Mouse (Mus musculus) midbrain, embryonic 13.5 days (tissue): ENCODE results near the gene Tmem28. TPM values are rescaled to one million over a fixed set of nuclear protein-coding genes. Genes with fewer than 3 reads are reported as not detected.

Experiments used
- ATAC-seq: fragments of 200-750 bp; cut with Nextera tagmentation; 2 replicates; pipeline ENCODE4 v1.8.0; 2017; ENCODE audit warnings: mild to moderate bottlenecking, moderate TSS enrichment, moderate library complexity
- H3K27ac ChIP-seq: fragments of 300-500 bp; sonication (generic); 2 replicates; pipeline ENCODE4 v1.5.1; 2015; ENCODE audit warnings: inconsistent platforms, mild to moderate bottlenecking, moderate library complexity
- H3K27me3 ChIP-seq: fragments of 300-500 bp; sonication (generic); 2 replicates; pipeline ENCODE4 v1.6.1; 2015; ENCODE audit warnings: mild to moderate bottlenecking, inconsistent platforms
- H3K36me3 ChIP-seq: fragments of 300-500 bp; sonication (generic); 2 replicates; pipeline ENCODE4 v1.6.1; 2015; ENCODE audit warnings: mild to moderate bottlenecking, inconsistent platforms
- H3K4me1 ChIP-seq: fragments of 300-500 bp; sonication (generic); replicated peaks from 2 replicates; pipeline ENCODE4 v1.6.1; 2015; ENCODE audit warnings: inconsistent platforms
- H3K4me2 ChIP-seq: fragments of 300-500 bp; sonication (generic); replicated peaks from 2 replicates; pipeline ENCODE4 v1.6.1; 2015; ENCODE audit warnings: moderate library complexity, mild to moderate bottlenecking, inconsistent platforms
- H3K4me3 ChIP-seq: fragments of 300-500 bp; sonication (generic); replicated peaks from 2 replicates; pipeline ENCODE4 v1.5.1; 2015; ENCODE audit warnings: mild to moderate bottlenecking, inconsistent platforms
- H3K9ac ChIP-seq: fragments of 300-500 bp; sonication (generic); replicated peaks from 2 replicates; pipeline ENCODE4 v1.6.1; 2015; ENCODE audit warnings: mild to moderate bottlenecking, inconsistent platforms
- H3K9me3 ChIP-seq: fragments of 300-500 bp; sonication (generic); 2 replicates; pipeline ENCODE4 v1.6.1; 2016; ENCODE audit warnings: mild to moderate bottlenecking, inconsistent platforms
- WGBS: fragments of 180-500 bp; shearing (Covaris S2); methylation state at CpG from one replicate; pipeline ENCODE4 v1.1.7; 2015; 5-methylcytosine and 5-hydroxymethylcytosine counted together
- polyA plus RNA-seq: library from polyadenylated mRNA; unstranded; fragments of >200 nt; fragmentation: Nextera tagmentation; extraction: Ambion mirVana; gene quantifications from 2 replicates; pipeline ENCODE4 v1.2.1, GENCODE M21; 2015

The Tmem28 gene
- polyA plus RNA-seq, 1 experiment from 2014 or later, result 1.7 TPM

DNA sequence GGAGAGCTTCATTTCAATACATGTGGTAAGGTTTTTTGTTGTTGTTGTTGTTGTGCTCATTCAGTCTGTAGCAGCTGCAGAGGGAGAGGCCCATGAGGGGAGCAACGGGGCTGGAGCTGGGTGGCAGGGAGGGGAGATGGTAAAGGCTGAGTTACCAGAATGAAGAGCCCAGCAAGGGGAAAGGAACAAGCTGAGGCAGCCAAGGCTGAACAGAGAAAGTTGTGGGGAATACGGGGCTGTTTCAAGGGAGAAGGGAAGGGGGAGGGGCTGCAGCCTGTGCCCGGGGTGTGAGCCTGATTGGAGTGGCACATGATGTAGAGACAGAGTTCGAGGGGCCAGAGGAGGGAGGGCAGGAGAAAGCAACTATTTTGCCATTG lies 53.1 kb downstream of the Tmem28 start:
- peaks cover 22% of the 10 kb centered on the region for H3K27me3 ChIP-seq
- ATAC-seq, result no peak

DNA sequence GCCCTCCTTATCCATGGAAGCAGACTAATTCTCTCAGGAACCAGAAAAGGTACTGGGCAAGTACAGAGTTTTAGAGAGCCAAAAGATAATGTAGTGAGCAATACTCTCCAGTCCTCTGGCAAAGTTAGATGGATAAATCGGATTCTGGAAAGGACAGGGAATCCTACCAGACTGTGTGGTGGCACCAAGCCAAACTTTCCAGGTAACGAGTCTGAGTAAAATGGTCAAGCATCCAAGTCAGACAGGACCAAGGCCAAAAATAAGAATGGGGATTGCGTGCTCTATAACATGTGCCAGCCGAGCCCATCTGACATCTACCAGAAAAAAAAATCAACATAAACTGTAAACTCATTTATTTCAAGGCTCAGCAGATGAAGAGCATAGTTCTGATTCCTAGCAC lies 56.0 kb downstream of the Tmem28 start:
- no peaks in the 10 kb centered on the region for H3K9me3 ChIP-seq
- H3K4me3 ChIP-seq, result no peak overlapping the region
- peaks cover 21% of the 10 kb centered on the region for H3K27me3 ChIP-seq
- no peak overlapping the region for H3K27ac ChIP-seq
- 92% methylated on average over 4 of the region's 4 CpGs for WGBS
- ATAC-seq, result no peak
- no peaks in the 10 kb centered on the region for H3K4me1 ChIP-seq
- no peak overlapping the region for H3K4me2 ChIP-seq
- no peak overlapping the region for H3K9ac ChIP-seq
- no peaks in the 10 kb centered on the region for H3K36me3 ChIP-seq

More for the DNA sequence above, 53.1 kb downstream of the Tmem28 start:
- WGBS, result 53% methylated on average over 4 of the region's 4 CpGs
- H3K9ac ChIP-seq, result no peak overlapping the region
- no peaks in the 10 kb centered on the region for H3K36me3 ChIP-seq
- no peak overlapping the region for H3K4me3 ChIP-seq
- no peak overlapping the region for H3K27ac ChIP-seq
- no peak overlapping the region for H3K4me2 ChIP-seq
- H3K9me3 ChIP-seq, result no peaks in the 10 kb centered on the region
- no peaks in the 10 kb centered on the region for H3K4me1 ChIP-seq

GRCm38 (mm10) chrX:99883396-99883795 lies 62.6 kb downstream of the Tmem28 start:
- Histone ChIP-seq H3K9me3 (no peaks in the 10 kb centered on the region), H3K9ac (no peak overlapping the region), H3K4me3 (no peak overlapping the region), H3K27me3 (peaks cover 3% of the 10 kb centered on the region; the same call in 1 of the 2 replicates), H3K27ac (no peak overlapping the region), H3K4me1 (no peaks in the 10 kb centered on the region), H3K36me3 (no peaks in the 10 kb centered on the region), H3K4me2 (no peak overlapping the region)
- no peak for ATAC-seq
- 39% methylated on average over 2 of the region's 2 CpGs for WGBS

Other genes with a start within 250 kb of the Tmem28 start
- 1.3 and 2.0 TPM in 2 replicates for gene Eda, start 154.6 kb downstream of the Tmem28 start, polyA plus RNA-seq